Mouse (Mus musculus): ENCODE measurements around the gene Fbxo17.

DNA sequence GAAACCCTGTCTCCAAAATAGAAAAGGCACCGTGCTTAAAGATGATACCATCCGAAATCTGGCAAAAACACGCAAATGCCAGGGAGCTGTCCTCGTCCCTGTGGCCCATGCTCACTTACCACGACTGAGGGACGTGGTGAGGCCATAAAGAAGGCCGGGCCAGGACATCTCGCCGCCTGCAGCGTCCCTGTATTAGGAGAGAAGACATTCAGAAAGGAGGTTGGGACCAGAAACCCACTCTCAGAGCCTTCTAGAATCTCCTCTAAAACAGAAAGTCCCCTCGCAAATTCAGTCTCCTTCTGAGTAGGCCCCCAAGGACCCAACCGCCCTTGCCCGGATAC, 24.7 kb downstream of the Fbxo17 start:
- TF ChIP-seq POLR2A (IDR thresholded peaks at IDR 0.05; ENCODE audit: borderline replicate concordance, extremely low read depth, insufficient read depth, insufficient read length, poor library complexity, severe bottlenecking) (no peak), CTCF (IDR thresholded peaks at IDR 0.05; ENCODE audit: borderline replicate concordance, extremely low read depth, insufficient read depth, insufficient read length) (no peak)

Data from brain, embryonic 14.5 days (tissue).